Mouse (Mus musculus): ENCODE measurements at regions not wholly inside any gene's neighbourhood (a gene's known extent, or its start where the extent isn't known, plus 50 kb on each side); places are given as distances from the start of the nearest gene placed in this dataset.

DNA sequence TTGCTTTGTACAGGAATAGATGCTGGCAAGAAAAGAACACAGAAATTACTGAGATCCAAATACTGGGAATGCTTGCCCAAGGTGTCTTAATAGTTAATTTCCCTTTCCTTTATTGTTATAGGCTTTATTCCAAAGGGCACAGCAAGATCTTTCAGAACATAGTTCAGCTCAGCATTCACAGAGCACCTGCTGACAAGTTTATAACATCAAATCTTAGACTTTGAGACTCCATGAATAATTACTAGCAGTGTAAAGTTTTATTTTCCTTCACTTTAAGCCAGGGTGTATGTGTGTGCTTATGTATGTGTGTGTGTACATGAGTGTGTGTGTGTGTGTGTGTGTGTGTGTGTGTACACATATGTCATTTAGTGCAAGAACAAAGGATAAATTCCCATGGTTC lies 999.8 kb upstream of the Crim1 start:
- no peak for DNase-seq (ENCODE audit: low spot score)

DNA sequence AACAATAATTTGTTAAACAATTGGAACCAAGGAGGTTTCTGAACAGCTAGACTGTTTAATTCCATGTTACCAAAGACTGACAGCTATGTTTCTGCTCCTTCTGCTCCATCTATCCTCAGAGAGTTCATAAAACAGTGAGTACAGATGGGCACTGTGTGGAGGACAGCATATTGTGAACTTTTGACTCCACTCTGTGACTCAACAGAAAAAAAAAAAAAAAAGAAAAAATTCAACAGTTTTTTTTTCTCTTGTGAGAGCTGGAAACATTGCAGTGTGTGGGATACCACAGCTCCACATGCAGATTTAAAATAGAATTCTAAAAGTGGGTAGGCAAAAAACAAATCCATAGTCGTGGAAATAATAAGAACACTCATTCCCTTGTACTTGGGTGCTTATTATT lies 999.4 kb upstream of the Crim1 start:
- DNase-seq (ENCODE audit: low spot score), result no peak

GRCm38 (mm10) chr17:77210947-77211346 lies 989.1 kb upstream of the Crim1 start:
- no peak for DNase-seq (ENCODE audit: low spot score)

- DNase-seq (ENCODE audit: low spot score), result peak; percentile 5
Observed at GRCm38 (mm10) chr17:77245031-77245430, 955.0 kb upstream of the Crim1 start.
